Mouse (Mus musculus) MEL (cell line): Measurements from ENCODE around the gene Gm4631. TPM values are rescaled to one million over a fixed set of nuclear protein-coding genes. Genes with fewer than 3 reads are reported as not detected.
"Not testable (repeated sequence)": the region's sequence is repeated elsewhere in the genome, so short reads cannot be mapped to it uniquely, and the experiment has no call there.

Experiments
- DNase-seq: peaks from one replicate; pipeline ENCODE4 v3.0.0; 2011; ENCODE audit warnings: low read depth, low spot score
- H3K27ac ChIP-seq: 2 replicates; pipeline ENCODE4 v1.5.1; 2012; ENCODE audit warnings: low read depth, mild to moderate bottlenecking, control low read depth, low read length, moderate library complexity; ENCODE audit not compliant: control insufficient read depth
- H3K27me3 ChIP-seq, 2 experiments: fragments of 150-350 bp in 1 of 2; sonication (generic) in 1 of 2; 2 replicates each; pipeline ENCODE4 v1.6.1; 2012; ENCODE audit warnings: low read length in 2 of 2, mild to moderate bottlenecking in 2 of 2, improper control_type of control experiment in 1 of 2, moderate library complexity in 1 of 2; ENCODE audit not compliant: insufficient read depth in 2 of 2, control insufficient read depth in 1 of 2
- H3K36me3 ChIP-seq, 2 experiments: 2 replicates each; pipeline ENCODE4 v1.6.1; 2012 to 2014; ENCODE audit warnings: low read length in 2 of 2, improper control_type of control experiment in 1 of 2, inconsistent platforms in 1 of 2, mild to moderate bottlenecking in 1 of 2; ENCODE audit not compliant: insufficient read depth in 2 of 2, control insufficient read depth in 1 of 2
- H3K4me1 ChIP-seq, 2 experiments: fragments of 150-350 bp in 1 of 2; sonication (generic) in 1 of 2; 2 replicates each; pipeline ENCODE4 v1.6.1; 2012; ENCODE audit warnings: low read length in 2 of 2, improper control_type of control experiment in 1 of 2, mild to moderate bottlenecking in 1 of 2; ENCODE audit not compliant: insufficient read depth in 2 of 2, control insufficient read depth in 1 of 2
- H3K4me3 ChIP-seq, 2 experiments: fragments of 150-350 bp in 1 of 2; sonication (generic) in 1 of 2; 2 replicates each; pipeline ENCODE4 v1.5.1; 2012; ENCODE audit warnings: low read depth in 2 of 2, low read length in 2 of 2, mild to moderate bottlenecking in 2 of 2, moderate library complexity in 2 of 2, control low read depth in 1 of 2, improper control_type of control experiment in 1 of 2; ENCODE audit not compliant: control insufficient read depth in 1 of 2, insufficient read depth in 1 of 2
- H3K79me2 ChIP-seq: 2 replicates; pipeline ENCODE4 v1.6.1; 2012; ENCODE audit warnings: mild to moderate bottlenecking, low read length, moderate library complexity; ENCODE audit not compliant: control insufficient read depth, poor library complexity, insufficient read depth
- H3K9ac ChIP-seq: 2 replicates; pipeline ENCODE4 v1.6.1; 2012; ENCODE audit warnings: low read depth, mild to moderate bottlenecking, control low read depth, low read length, moderate library complexity; ENCODE audit not compliant: control insufficient read depth, poor library complexity, severe bottlenecking
- H3K9me3 ChIP-seq: fragments of 150-350 bp; sonication (generic); replicated peaks from 2 replicates; pipeline ENCODE4 v1.6.1; 2012; ENCODE audit warnings: mild to moderate bottlenecking, low read length, improper control_type of control experiment, moderate library complexity; ENCODE audit not compliant: insufficient read depth
- polyA plus RNA-seq, 2 experiments: library from polyadenylated mRNA; stranded (reverse) in 1 of 2; unstranded in 1 of 2; fragments of >175 nt in 1 of 2; fragments of >200 nt in 1 of 2; gene quantifications; 2 replicates each; pipeline versions ENCODE4 v1.2.1 to v1.2.4; 2012; ENCODE audit warnings: low replicate concordance in 2 of 2, low read depth in 1 of 2; ENCODE audit not compliant: insufficient read length in 2 of 2, insufficient read depth in 1 of 2, missing spikeins in 1 of 2
- total RNA-seq: library from RNA; depleted of rRNA; stranded (reverse); fragments of 300-350 nt; gene quantifications from 2 replicates; pipeline ENCODE4 v1.2.3, GENCODE M21; 2012; rRNA removed

Gene Gm4631
- total RNA-seq: 6.8 and 11.4 TPM in 2 replicates
- 100 to 1,000 TPM in 1 of 2 experiments, 1 to 10 TPM in 1; 9.5 to 544 TPM for polyA plus RNA-seq

- H3K9me3 ChIP-seq, H3K27ac ChIP-seq, DNase-seq, H3K27me3 ChIP-seq, H3K36me3 ChIP-seq, H3K79me2 ChIP-seq, H3K9ac ChIP-seq, H3K4me3 ChIP-seq, H3K4me1 ChIP-seq: not testable (repeated sequence)
These were observed at the start of gene Gm4631 for GRCm38 (mm10) chr2:175338097-175338496. Gm4631 (minus strand) TSS chr2:175338197.

GRCm38 (mm10) chr2:175372136-175372535, 34.1 kb upstream of the Gm4631 start, which contains the start of gene Zfp968:
Zfp968 (plus strand) TSS chr2:175372436.
- H3K36me3 ChIP-seq: not testable (repeated sequence)

GRCm38 (mm10) chr2:175274825-175275224, 63.2 kb downstream of the Gm4631 start, which contains the start of gene Gm14440:
Gm14440 (plus strand) TSS chr2:175275125.
- not testable (repeated sequence) for H3K27ac ChIP-seq, H3K4me1 ChIP-seq, H3K79me2 ChIP-seq, H3K36me3 ChIP-seq, H3K27me3 ChIP-seq, DNase-seq, H3K9ac ChIP-seq, H3K9me3 ChIP-seq, H3K4me3 ChIP-seq

More at GRCm38 (mm10) chr2:175372136-175372535, 34.1 kb upstream of the Gm4631 start, which contains the start of gene Zfp968:
- DNase-seq, H3K27me3 ChIP-seq, H3K4me3 ChIP-seq, H3K4me1 ChIP-seq, H3K79me2 ChIP-seq, H3K27ac ChIP-seq, H3K9ac ChIP-seq, H3K9me3 ChIP-seq: not testable (repeated sequence)

Other genes with a start within 250 kb of the Gm4631 start
- 0.33 and 1.1 TPM in 2 replicates for gene Gm14399, start 196.2 kb downstream of the Gm4631 start, total RNA-seq
- 1,000 to 10,000 TPM in 1 of 2 experiments, 1 to 10 TPM in 1; 1.1 to 2,404 TPM for gene Gm14399, start 196.2 kb downstream of the Gm4631 start, polyA plus RNA-seq
- 0.29 and 0.62 TPM in 2 replicates for gene Gm14443, start 162.3 kb downstream of the Gm4631 start, total RNA-seq
- gene Gm14443, start 162.3 kb downstream of the Gm4631 start, polyA plus RNA-seq: under 1 TPM in 1 of 2 experiments, not detected in 1; 0.17 TPM
- 4.4 and 6.8 TPM in 2 replicates for gene Gm14391, start 131.3 kb downstream of the Gm4631 start, total RNA-seq
- gene Gm14391, start 131.3 kb downstream of the Gm4631 start, polyA plus RNA-seq: 100 to 1,000 TPM in 1 of 2 experiments, 1 to 10 TPM in 1; 3.0 to 306 TPM
- not detected in 2 replicates for gene Gm14440, start 63.1 kb downstream of the Gm4631 start, total RNA-seq
- gene Gm14440, start 63.1 kb downstream of the Gm4631 start, polyA plus RNA-seq: under 1 TPM in 1 of 2 experiments, not detected in 1; 0.52 TPM
- 4.8 and 5.2 TPM in 2 replicates for gene Zfp968, start 34.2 kb upstream of the Gm4631 start, total RNA-seq
- gene Zfp968, start 34.2 kb upstream of the Gm4631 start, polyA plus RNA-seq: 1,000 to 10,000 TPM in 1 of 2 experiments, under 1 TPM in 1; 0.96 to 2,903 TPM
- 4.5 and 5.2 TPM in 2 replicates for gene Gm4724, start 97.6 kb upstream of the Gm4631 start, total RNA-seq
- 1 to 10 TPM in 1 of 2 experiments, not detected in 1; 4.3 TPM for gene Gm4724, start 97.6 kb upstream of the Gm4631 start, polyA plus RNA-seq
- 2.5 and 3.4 TPM in 2 replicates for gene Zfp965, start 131.8 kb upstream of the Gm4631 start, total RNA-seq
- gene Zfp965, start 131.8 kb upstream of the Gm4631 start, polyA plus RNA-seq: 100 to 1,000 TPM in 1 of 2 experiments, 1 to 10 TPM in 1; 6.9 to 400 TPM